Mouse (Mus musculus): ENCODE data around the gene Sectm1a. TPM values are rescaled to one million over a fixed set of nuclear protein-coding genes. Genes with fewer than 3 reads are reported as not detected.
"Not testable (repeated sequence)": the region's sequence is repeated elsewhere in the genome, so short reads cannot be mapped to it uniquely, and the experiment has no call there.

Sectm1a gene
- polyA plus RNA-seq, 1 experiment from 2014 or later = 0.81 TPM

DNA sequence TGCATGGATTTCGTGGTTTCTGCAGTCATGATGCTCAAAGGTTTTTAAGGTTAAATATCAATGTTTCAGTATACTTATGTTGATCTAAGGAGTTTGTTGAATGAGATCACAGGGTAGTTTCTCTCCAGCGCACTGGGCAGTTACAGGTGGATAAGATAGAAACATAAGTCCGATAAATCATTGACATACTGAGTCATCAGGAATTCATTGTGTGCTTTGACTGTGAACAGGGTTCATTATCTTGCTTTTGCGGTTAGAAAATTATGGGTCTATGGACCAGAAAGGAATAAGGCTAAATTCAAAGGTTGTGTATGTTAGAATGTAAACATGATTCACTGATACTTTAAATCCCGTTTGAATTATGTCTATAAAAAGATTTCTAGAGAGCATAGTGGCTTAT is 4.2 kb upstream of the Sectm1a start:
- no peaks in the 10 kb centered on the region for H3K9me3 ChIP-seq
- no peaks in the 10 kb centered on the region for H3K36me3 ChIP-seq
- H3K27ac ChIP-seq = no peak overlapping the region
- no peak overlapping the region for H3K4me3 ChIP-seq
- no peak overlapping the region for H3K4me2 ChIP-seq
- H3K4me1 ChIP-seq = no peaks in the 10 kb centered on the region
- H3K9ac ChIP-seq = no peak overlapping the region
- ATAC-seq (ENCODE audit: insufficient number of reproducible peaks, low FRiP score, low TSS enrichment, low read depth) = no peak
- no peaks in the 10 kb centered on the region for H3K27me3 ChIP-seq
- 70% methylated on average over 5 of the region's 5 CpGs for WGBS

DNA sequence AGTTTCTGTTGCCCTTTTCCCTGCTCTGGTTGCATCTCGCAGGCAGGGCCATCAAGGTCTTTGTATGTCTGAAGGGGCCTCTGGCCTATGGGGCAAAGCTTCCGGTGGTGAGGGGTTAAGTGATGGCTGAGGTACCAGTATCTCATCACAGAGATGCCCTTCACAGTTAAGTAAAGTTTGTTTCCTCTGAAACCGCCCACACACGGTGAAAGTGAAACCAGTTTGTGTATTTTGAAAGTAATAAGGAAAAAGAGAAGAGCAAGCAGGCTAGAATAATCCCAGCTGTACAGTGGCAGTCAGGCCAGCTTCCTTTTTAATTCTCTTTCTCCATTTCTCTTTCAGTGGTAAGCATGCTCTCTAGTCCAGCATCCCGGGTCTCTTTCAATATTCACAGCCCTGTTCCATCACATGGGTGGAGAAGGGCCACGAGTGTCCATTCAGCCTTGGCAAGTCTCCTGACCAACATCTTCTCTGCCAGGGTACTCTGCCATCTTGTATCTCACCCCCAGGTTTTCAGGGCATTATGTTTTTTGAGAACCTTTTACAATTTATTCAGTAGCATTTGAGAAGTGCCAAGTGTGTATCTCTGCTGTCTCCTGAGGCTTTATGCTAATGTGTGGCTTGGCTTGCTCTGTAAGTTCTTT is 2.0 kb upstream of the Sectm1a start:
- Histone ChIP-seq H3K9ac (no peak overlapping the region), H3K9me3 (no peaks in the 10 kb centered on the region), H3K36me3 (no peaks in the 10 kb centered on the region), H3K4me2 (no peak overlapping the region), H3K4me1 (no peaks in the 10 kb centered on the region), H3K27ac (no peak overlapping the region), H3K27me3 (no peaks in the 10 kb centered on the region), H3K4me3 (no peak overlapping the region)
- WGBS = 77% methylated on average over 6 of the region's 6 CpGs
- no peak for ATAC-seq (ENCODE audit: insufficient number of reproducible peaks, low FRiP score, low TSS enrichment, low read depth)

- H3K9me3 ChIP-seq = no peaks in the 10 kb centered on the region
- H3K4me1 ChIP-seq = no peaks in the 10 kb centered on the region
- no peak overlapping the region for H3K4me3 ChIP-seq
- no peaks in the 10 kb centered on the region for H3K27me3 ChIP-seq
- no peak for ATAC-seq (ENCODE audit: insufficient number of reproducible peaks, low FRiP score, low TSS enrichment, low read depth)
- no peak overlapping the region for H3K9ac ChIP-seq
- WGBS = 77% methylated on average over 3 of the region's 3 CpGs
- no peaks in the 10 kb centered on the region for H3K36me3 ChIP-seq
- no peak overlapping the region for H3K4me2 ChIP-seq
- no peak overlapping the region for H3K27ac ChIP-seq
These were observed 1.2 kb upstream of the Sectm1a start for GRCm38 (mm10) chr11:121082250-121082649.

DNA sequence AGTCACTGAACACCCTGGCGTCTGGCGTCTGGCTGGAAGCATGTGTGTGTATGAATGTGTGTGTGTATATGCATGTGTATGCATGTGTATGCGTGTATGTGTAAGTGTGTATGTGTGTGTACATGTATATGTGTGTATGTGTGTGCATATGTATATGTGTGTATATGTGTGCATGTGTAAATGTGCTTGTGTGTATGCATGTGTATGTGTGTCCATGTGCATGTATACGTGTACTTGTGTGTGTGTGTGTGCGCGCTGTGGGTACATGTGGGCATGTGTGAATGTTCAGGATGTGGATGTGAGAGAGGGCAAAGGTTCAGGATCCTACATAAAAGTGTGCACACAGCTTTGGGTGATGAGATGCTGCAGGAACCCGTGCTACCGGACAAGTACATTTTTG is 690 bp downstream of the Sectm1a start:
- Histone ChIP-seq H3K9me3 (no peaks in the 10 kb centered on the region), H3K27me3 (no peaks in the 10 kb centered on the region), H3K4me2 (no peak overlapping the region), H3K4me3 (no peak overlapping the region), H3K27ac (no peak overlapping the region), H3K4me1 (no peaks in the 10 kb centered on the region), H3K36me3 (no peaks in the 10 kb centered on the region), H3K9ac (no peak overlapping the region)
- WGBS = 87% methylated on average over 8 of the region's 8 CpGs
- no peak for ATAC-seq (ENCODE audit: insufficient number of reproducible peaks, low FRiP score, low TSS enrichment, low read depth)

- no peak overlapping the region for H3K4me3 ChIP-seq
- no peak overlapping the region for H3K9ac ChIP-seq
- no peaks in the 10 kb centered on the region for H3K36me3 ChIP-seq
- H3K27ac ChIP-seq = no peak overlapping the region
- H3K9me3 ChIP-seq = no peaks in the 10 kb centered on the region
- no peaks in the 10 kb centered on the region for H3K4me1 ChIP-seq
- ATAC-seq (ENCODE audit: insufficient number of reproducible peaks, low FRiP score, low TSS enrichment, low read depth) = no peak
- no peak overlapping the region for H3K4me2 ChIP-seq
- H3K27me3 ChIP-seq = no peaks in the 10 kb centered on the region
- 77% methylated on average over 5 of the region's 5 CpGs for WGBS
These were observed 5.4 kb downstream of the Sectm1a start for GRCm38 (mm10) chr11:121075655-121076054.

- ATAC-seq (ENCODE audit: insufficient number of reproducible peaks, low FRiP score, low TSS enrichment, low read depth); H3K4me2 ChIP-seq; H3K9me3 ChIP-seq; H3K4me3 ChIP-seq; H3K27me3 ChIP-seq; H3K9ac ChIP-seq; H3K27ac ChIP-seq; H3K4me1 ChIP-seq; H3K36me3 ChIP-seq: not testable (repeated sequence)
- 92% methylated on average over 12 of the region's 16 CpGs for WGBS
These were observed 11.4 kb downstream of the Sectm1a start for GRCm38 (mm10) chr11:121069662-121070061.

- no peak for ATAC-seq (ENCODE audit: insufficient number of reproducible peaks, low FRiP score, low TSS enrichment, low read depth)
- H3K9ac ChIP-seq = no peak overlapping the region
- H3K27ac ChIP-seq = no peak overlapping the region
- H3K4me1 ChIP-seq = no peaks in the 10 kb centered on the region
- no peak overlapping the region for H3K4me3 ChIP-seq
- no peaks in the 10 kb centered on the region for H3K27me3 ChIP-seq
- H3K9me3 ChIP-seq = no peaks in the 10 kb centered on the region
- 95% methylated on average over 2 of the region's 2 CpGs for WGBS
- no peaks in the 10 kb centered on the region for H3K36me3 ChIP-seq
- no peak overlapping the region for H3K4me2 ChIP-seq
These were observed 13.1 kb downstream of the Sectm1a start for GRCm38 (mm10) chr11:121067895-121068294.

GRCm38 (mm10) chr11:121064197-121064596 is 16.8 kb downstream of the Sectm1a start:
- Histone ChIP-seq H3K27ac (no peak overlapping the region), H3K36me3 (no peaks in the 10 kb centered on the region), H3K4me1 (no peaks in the 10 kb centered on the region), H3K4me3 (no peak overlapping the region), H3K4me2 (no peak overlapping the region), H3K9me3 (no peaks in the 10 kb centered on the region), H3K9ac (no peak overlapping the region), H3K27me3 (no peaks in the 10 kb centered on the region)
- no peak for ATAC-seq (ENCODE audit: insufficient number of reproducible peaks, low FRiP score, low TSS enrichment, low read depth)
- 81% methylated on average over 3 of the region's 3 CpGs for WGBS

- WGBS = 80% methylated on average over 5 of the region's 5 CpGs
- ATAC-seq (ENCODE audit: insufficient number of reproducible peaks, low FRiP score, low TSS enrichment, low read depth) = no peak
- Histone ChIP-seq H3K9ac (no peak within 1 kb of the TSS), H3K27me3 (no peaks in the 10 kb centered on the region), H3K4me3 (no peak within 1 kb of the TSS), H3K27ac (no peak within 1 kb of the TSS), H3K4me2 (no peak within 1 kb of the TSS), H3K4me1 (no peaks in the 10 kb centered on the region), H3K36me3 (no peaks in the 10 kb centered on the region), H3K9me3 (no peaks in the 10 kb centered on the region)
These were observed 17.6 kb downstream of the Sectm1a start, which contains the start of gene Sectm1b for GRCm38 (mm10) chr11:121063379-121063778. Sectm1b (minus strand) TSS chr11:121063569.

DNA sequence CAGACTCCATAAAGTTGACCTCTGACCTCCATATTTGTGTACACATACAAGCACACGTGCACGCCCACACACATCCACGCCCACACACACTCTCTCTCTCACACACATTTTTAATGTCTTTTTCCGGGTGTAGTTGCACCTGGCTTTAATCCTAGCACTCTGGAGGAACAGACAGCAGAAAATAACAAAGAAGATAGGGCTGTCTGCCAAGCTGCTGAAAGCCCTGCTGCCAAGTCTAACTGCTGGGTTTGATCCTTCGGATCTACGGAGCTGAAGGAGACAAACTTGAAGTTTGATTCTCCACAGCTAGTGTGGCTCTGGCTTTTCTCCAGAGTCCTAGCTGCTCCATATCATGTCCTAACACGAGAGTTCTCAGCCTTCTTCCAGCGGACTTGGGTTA is 19.4 kb downstream of the Sectm1a start:
- Histone ChIP-seq H3K4me3 (no peak overlapping the region), H3K4me2 (no peak overlapping the region), H3K27ac (no peak overlapping the region), H3K27me3 (no peaks in the 10 kb centered on the region), H3K4me1 (0 out of 2 replicates have a peak, but pooled peaks cover 4% of the 10 kb centered on the region), H3K9me3 (no peaks in the 10 kb centered on the region), H3K9ac (no peak overlapping the region), H3K36me3 (no peaks in the 10 kb centered on the region)
- 52% methylated on average over 8 of the region's 8 CpGs for WGBS
- no peak for ATAC-seq (ENCODE audit: insufficient number of reproducible peaks, low FRiP score, low TSS enrichment, low read depth)

DNA sequence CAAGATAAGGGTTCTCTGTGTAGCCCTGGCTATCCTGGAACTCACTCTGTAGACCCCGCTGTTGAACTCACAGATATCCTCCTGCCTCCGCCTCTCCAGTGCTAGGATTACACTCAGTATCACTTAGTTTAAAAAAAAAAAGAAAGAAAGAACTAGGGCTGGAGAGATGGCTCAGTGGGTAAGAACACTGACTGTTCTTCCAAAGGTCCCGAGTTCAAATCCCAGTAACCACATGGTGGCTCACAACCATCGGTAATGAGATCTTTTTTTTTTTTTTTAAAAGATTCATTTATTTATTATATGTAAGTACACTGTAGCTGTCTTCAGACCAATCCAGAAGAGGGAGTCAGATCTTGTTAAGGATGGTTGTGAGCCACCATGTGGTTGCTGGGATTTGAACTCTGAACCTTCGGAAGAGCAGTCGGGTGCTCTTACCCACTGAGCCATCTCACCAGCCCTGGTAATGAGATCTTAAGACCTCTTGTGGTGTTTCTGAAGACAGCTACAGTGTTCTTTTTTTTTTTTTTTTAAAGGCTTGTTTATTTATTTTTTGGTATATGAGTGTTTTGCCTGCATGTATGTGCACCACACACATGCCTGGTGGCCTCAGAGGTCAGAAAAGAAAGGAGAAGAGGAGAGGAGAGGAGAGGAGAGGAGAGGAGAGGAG is 20.5 kb downstream of the Sectm1a start:
- not testable (repeated sequence) for ATAC-seq (ENCODE audit: insufficient number of reproducible peaks, low FRiP score, low TSS enrichment, low read depth); H3K27me3 ChIP-seq; H3K9ac ChIP-seq; H3K4me3 ChIP-seq; H3K4me1 ChIP-seq; H3K4me2 ChIP-seq; H3K36me3 ChIP-seq; H3K9me3 ChIP-seq; H3K27ac ChIP-seq
- WGBS = 95% methylated on average over 6 of the region's 6 CpGs

GRCm38 (mm10) chr11:121059471-121059870 is 21.5 kb downstream of the Sectm1a start:
- Histone ChIP-seq H3K9ac (no peak overlapping the region), H3K27ac (no peak overlapping the region), H3K4me1 (0 out of 2 replicates have a peak, but pooled peaks cover 4% of the 10 kb centered on the region), H3K27me3 (no peaks in the 10 kb centered on the region), H3K4me3 (no peak overlapping the region), H3K4me2 (no peak overlapping the region), H3K9me3 (no peaks in the 10 kb centered on the region), H3K36me3 (no peaks in the 10 kb centered on the region)
- 86% methylated on average over 4 of the region's 4 CpGs for WGBS
- ATAC-seq (ENCODE audit: insufficient number of reproducible peaks, low FRiP score, low TSS enrichment, low read depth) = no peak

Measured in limb, embryonic 15.5 days (tissue).